Mouse (Mus musculus) liver, embryonic 14.5 days (tissue): ENCODE measurements around the gene Cabp2. TPM values are rescaled to one million over a fixed set of nuclear protein-coding genes. Genes with fewer than 3 reads are reported as not detected.
"Not testable (repeated sequence)": the region's sequence is repeated elsewhere in the genome, so short reads cannot be mapped to it uniquely, and the experiment has no call there.

Source experiments
- ATAC-seq: fragments of 200-750 bp; cut with Nextera tagmentation; 2 replicates; pipeline ENCODE4 v1.8.0; 2017; ENCODE audit warnings: moderate number of reproducible peaks, mild to moderate bottlenecking, moderate library complexity; ENCODE audit not compliant: insufficient read depth
- DNase-seq, 3 experiments: peaks; one replicate each; pipeline ENCODE4 v3.0.0-alpha.2; 2012 to 2013; ENCODE audit warnings: low read depth in 3 of 3, low spot score in 3 of 3
- H3K27ac ChIP-seq: fragments of 300-500 bp; sonication (generic); 2 replicates; pipeline ENCODE4 v1.5.1; 2014; ENCODE audit warnings: moderate library complexity, mild to moderate bottlenecking, control low read depth, inconsistent platforms
- H3K27me3 ChIP-seq: fragments of 300-500 bp; sonication (generic); 2 replicates; pipeline ENCODE4 v1.6.1; 2014; ENCODE audit warnings: mild to moderate bottlenecking, low read length, moderate library complexity; ENCODE audit not compliant: control insufficient read depth, insufficient read depth
- H3K36me3 ChIP-seq: fragments of 300-500 bp; sonication (generic); replicated peaks from 2 replicates; pipeline ENCODE4 v1.6.1; 2014; ENCODE audit warnings: low read depth; ENCODE audit not compliant: control insufficient read depth, insufficient read depth
- H3K4me1 ChIP-seq, 2 experiments: fragments of 200-500 bp in 1 of 2; fragments of 300-500 bp in 1 of 2; sonication (generic) in 1 of 2; replicated peaks; 2 replicates each; pipeline ENCODE4 v1.6.1; 2012 to 2014; ENCODE audit warnings: antibody characterized with exemption in 1 of 2, inconsistent platforms in 1 of 2, low read length in 1 of 2; ENCODE audit not compliant: control insufficient read depth in 2 of 2, insufficient read depth in 2 of 2
- H3K4me2 ChIP-seq: fragments of 300-500 bp; sonication (generic); 2 replicates; pipeline ENCODE4 v1.6.1; 2014; ENCODE audit warnings: low read depth, mild to moderate bottlenecking, control low read depth, moderate library complexity
- H3K4me3 ChIP-seq, 2 experiments: fragments of 200-500 bp in 1 of 2; fragments of 300-500 bp in 1 of 2; sonication (generic) in 1 of 2; 2 replicates each; pipeline ENCODE4 v1.5.1; 2012 to 2014; ENCODE audit warnings: low read depth in 2 of 2, low read length in 2 of 2, mild to moderate bottlenecking in 2 of 2, control low read depth in 1 of 2, inconsistent platforms in 1 of 2, moderate library complexity in 1 of 2; ENCODE audit not compliant: insufficient read depth in 1 of 2
- H3K9ac ChIP-seq: fragments of 300-500 bp; sonication (generic); replicated peaks from 2 replicates; pipeline ENCODE4 v1.6.1; 2014; ENCODE audit warnings: mild to moderate bottlenecking, control low read depth, moderate library complexity
- H3K9me3 ChIP-seq: fragments of 300-500 bp; sonication (generic); 2 replicates; pipeline ENCODE4 v1.6.1; 2016; ENCODE audit warnings: low read length, mixed read lengths; ENCODE audit not compliant: control insufficient read depth
- CTCF ChIP-seq: IDR thresholded peaks from 2 replicates; pipeline ENCODE4 v1.5.1; 2016; ENCODE audit warnings: antibody characterized with exemption, low read depth, control low read depth
- EP300 ChIP-seq: IDR thresholded peaks from 2 replicates; pipeline ENCODE4 v1.6.1; 2016; ENCODE audit warnings: antibody characterized with exemption, low read depth
- WGBS: fragments of 180-500 bp; shearing (Covaris S2); extraction: QIAGEN DNeasy Blood & Tissue Kit; methylation state at CpG from one replicate; pipeline ENCODE4 v1.1.7; 2014; ENCODE audit not compliant: insufficient replicate concordance; 5-methylcytosine and 5-hydroxymethylcytosine counted together
- polyA plus RNA-seq, 2 experiments: library from polyadenylated mRNA; depleted of rRNA in 1 of 2; stranded (reverse) in 1 of 2; unstranded in 1 of 2; fragments of >200 nt; fragmentation: Nextera tagmentation in 1 of 2; extraction: Ambion mirVana in 1 of 2; gene quantifications; 2 replicates each; pipeline versions ENCODE4 v1.2.1 to v1.2.3; 2012 to 2014

Gene Cabp2
- polyA plus RNA-seq, 2 experiments, result 0.16 to 0.44 TPM

- H3K9ac ChIP-seq, result peak within 1 kb of the TSS; percentile 68
- ATAC-seq, result peak; percentile 80
- H3K4me2 ChIP-seq, result peak within 1 kb of the TSS; percentile 64
- peak within 1 kb of the TSS; percentile 10 for H3K27ac ChIP-seq
- H3K36me3 ChIP-seq, result no peaks in the 10 kb centered on the region; the same call in 1 of the 2 replicates
- peak; percentile 68 to 71 (median 69) for DNase-seq
- peak within 1 kb of the TSS; percentile 62 to 81 for H3K4me3 ChIP-seq
- H3K4me1 ChIP-seq, result peaks cover 3 to 23% of the 10 kb centered on the region in 2 experiments; a peak in 2 of 4 replicates
- WGBS, result 0% methylated on average over 26 of the region's 26 CpGs
- no peaks in the 10 kb centered on the region for H3K27me3 ChIP-seq
- no peak for TF ChIP-seq EP300
- peak; percentile 59 for TF ChIP-seq CTCF
- H3K9me3 ChIP-seq, result no peaks in the 10 kb centered on the region
Observed at GRCm38 (mm10) chr19:4037788-4038232, 43.6 kb upstream of the Cabp2 start, which contains the start of gene Gstp1. Gene Gstp1, minus strand, starts transcription at chr19:4037985.

- H3K9me3 ChIP-seq, H3K4me2 ChIP-seq, DNase-seq, H3K4me3 ChIP-seq, H3K9ac ChIP-seq, H3K27ac ChIP-seq, H3K36me3 ChIP-seq, H3K27me3 ChIP-seq, ATAC-seq: not testable (repeated sequence)
- H3K4me1 ChIP-seq, result peaks cover 9 to 34% of the 10 kb centered on the region in 2 experiments
- 79% methylated on average over 5 of the region's 5 CpGs for whole genome bisulfite sequencing
Observed at GRCm38 (mm10) chr19:4040941-4041340, 40.4 kb upstream of the Cabp2 start.

- not testable (repeated sequence) for H3K27ac ChIP-seq, H3K27me3 ChIP-seq, H3K4me2 ChIP-seq, H3K4me3 ChIP-seq, DNase-seq, H3K36me3 ChIP-seq, H3K9me3 ChIP-seq, ATAC-seq, H3K9ac ChIP-seq
- peaks cover 14 to 35% of the 10 kb centered on the region in 2 experiments for H3K4me1 ChIP-seq
- 81% methylated on average over 3 of the region's 4 CpGs for WGBS
Observed at GRCm38 (mm10) chr19:4041500-4041899, 39.9 kb upstream of the Cabp2 start.

- Histone ChIP-seq H3K27me3 (no peaks in the 10 kb centered on the region), H3K4me3 (no peak overlapping the region), H3K36me3 (no peaks in the 10 kb centered on the region), H3K4me2 (no peak overlapping the region), H3K9me3 (no peaks in the 10 kb centered on the region), H3K27ac (no peak overlapping the region), H3K9ac (no peak overlapping the region), H3K4me1 (peaks cover 21 to 39% of the 10 kb centered on the region in 2 experiments)
- DNase-seq, result no peak
- no peak for ATAC-seq
- TF ChIP-seq CTCF (no peak), EP300 (no peak)
- 64% methylated on average over 14 of the region's 14 CpGs for WGBS
Observed at GRCm38 (mm10) chr19:4042124-4042523, 39.3 kb upstream of the Cabp2 start.

- peaks cover 25 to 44% of the 10 kb centered on the region in 2 experiments for H3K4me1 ChIP-seq
- WGBS, result 34% methylated on average over 5 of the region's 5 CpGs
- H3K4me2 ChIP-seq, H3K36me3 ChIP-seq, DNase-seq, H3K4me3 ChIP-seq, H3K27me3 ChIP-seq, ATAC-seq, H3K9ac ChIP-seq, H3K9me3 ChIP-seq, H3K27ac ChIP-seq: not testable (repeated sequence)
- peak; percentile 29; the same call in 1 of the 2 replicates for TF ChIP-seq EP300
Observed at GRCm38 (mm10) chr19:4044109-4044508, 37.3 kb upstream of the Cabp2 start.
